Mouse (Mus musculus) forebrain, embryonic 14.5 days (tissue): ENCODE data around the gene Tspo2. TPM values are rescaled to one million over a fixed set of nuclear protein-coding genes. Genes with fewer than 3 reads are reported as not detected.
A peak's percentile ranks its signal among the peaks of the same experiment; 100 is the strongest.

Source experiments
- ATAC-seq: fragments of 200-750 bp; cut with Nextera tagmentation; 2 replicates; pipeline ENCODE4 v1.8.0; 2017; ENCODE audit warnings: mild to moderate bottlenecking, moderate library complexity
- DNase-seq: peaks from one replicate; pipeline ENCODE4 v3.0.0-alpha.2; 2015; ENCODE audit warnings: low spot score
- H3K27ac ChIP-seq: fragments of 300-500 bp; sonication (generic); 2 replicates; pipeline ENCODE4 v1.5.1; 2014; ENCODE audit warnings: low read depth, mild to moderate bottlenecking, control low read depth, low read length, moderate library complexity
- H3K27me3 ChIP-seq: fragments of 300-500 bp; sonication (generic); replicated peaks from 2 replicates; pipeline ENCODE4 v1.6.1; 2014; ENCODE audit warnings: low read length, control low read depth, mixed read lengths; ENCODE audit not compliant: control insufficient read depth, insufficient read depth
- H3K36me3 ChIP-seq: fragments of 300-500 bp; sonication (generic); 2 replicates; pipeline ENCODE4 v1.6.1; 2014; ENCODE audit warnings: low read length, control low read depth; ENCODE audit not compliant: control insufficient read depth, insufficient read depth
- H3K4me1 ChIP-seq: fragments of 300-500 bp; sonication (generic); 2 replicates; pipeline ENCODE4 v1.6.1; 2014; ENCODE audit warnings: antibody characterized with exemption, low read length, control low read depth; ENCODE audit not compliant: control insufficient read depth, insufficient read depth
- H3K4me2 ChIP-seq: fragments of 300-500 bp; sonication (generic); 2 replicates; pipeline ENCODE4 v1.6.1; 2014; ENCODE audit warnings: mild to moderate bottlenecking, control low read depth, low read length
- H3K4me3 ChIP-seq: fragments of 300-500 bp; sonication (generic); 2 replicates; pipeline ENCODE4 v1.5.1; 2014; ENCODE audit warnings: low read depth, low read length, control low read depth
- H3K9ac ChIP-seq: fragments of 300-500 bp; sonication (generic); 2 replicates; pipeline ENCODE4 v1.6.1; 2014; ENCODE audit warnings: mild to moderate bottlenecking, low read length, control low read depth, moderate library complexity
- H3K9me3 ChIP-seq: fragments of 300-500 bp; sonication (generic); replicated peaks from 2 replicates; pipeline ENCODE4 v1.6.1; 2016; ENCODE audit warnings: low read length, control low read depth, mixed read lengths; ENCODE audit not compliant: control insufficient read depth
- WGBS: fragments of 180-500 bp; shearing (Covaris S2); extraction: QIAGEN DNeasy Blood & Tissue Kit; methylation state at CpG from one replicate; pipeline ENCODE4 v1.1.7; 2014; 5-methylcytosine and 5-hydroxymethylcytosine counted together
- polyA plus RNA-seq: library from polyadenylated mRNA; unstranded; fragments of >200 nt; fragmentation: Nextera tagmentation; extraction: Ambion mirVana; gene quantifications from 2 replicates; pipeline ENCODE4 v1.2.1, GENCODE M21; 2014

The Tspo2 gene
- polyA plus RNA-seq, 1 experiment from 2014 or later = 1.6 TPM

- H3K9ac ChIP-seq = no peak overlapping the region
- H3K36me3 ChIP-seq = no peaks in the 10 kb centered on the region
- WGBS = 71% methylated on average over 5 of the region's 5 CpGs
- no peaks in the 10 kb centered on the region for H3K9me3 ChIP-seq
- H3K4me2 ChIP-seq = no peak overlapping the region
- no peak overlapping the region for H3K4me3 ChIP-seq
- peaks cover 6% of the 10 kb centered on the region; the same call in 1 of the 2 replicates for H3K4me1 ChIP-seq
- H3K27ac ChIP-seq = no peak overlapping the region
- DNase-seq (no peak), ATAC-seq (no peak)
- H3K27me3 ChIP-seq = no peaks in the 10 kb centered on the region
These were observed 20.9 kb downstream of the Tspo2 start for GRCm38 (mm10) chr17:48430394-48430793.

DNA sequence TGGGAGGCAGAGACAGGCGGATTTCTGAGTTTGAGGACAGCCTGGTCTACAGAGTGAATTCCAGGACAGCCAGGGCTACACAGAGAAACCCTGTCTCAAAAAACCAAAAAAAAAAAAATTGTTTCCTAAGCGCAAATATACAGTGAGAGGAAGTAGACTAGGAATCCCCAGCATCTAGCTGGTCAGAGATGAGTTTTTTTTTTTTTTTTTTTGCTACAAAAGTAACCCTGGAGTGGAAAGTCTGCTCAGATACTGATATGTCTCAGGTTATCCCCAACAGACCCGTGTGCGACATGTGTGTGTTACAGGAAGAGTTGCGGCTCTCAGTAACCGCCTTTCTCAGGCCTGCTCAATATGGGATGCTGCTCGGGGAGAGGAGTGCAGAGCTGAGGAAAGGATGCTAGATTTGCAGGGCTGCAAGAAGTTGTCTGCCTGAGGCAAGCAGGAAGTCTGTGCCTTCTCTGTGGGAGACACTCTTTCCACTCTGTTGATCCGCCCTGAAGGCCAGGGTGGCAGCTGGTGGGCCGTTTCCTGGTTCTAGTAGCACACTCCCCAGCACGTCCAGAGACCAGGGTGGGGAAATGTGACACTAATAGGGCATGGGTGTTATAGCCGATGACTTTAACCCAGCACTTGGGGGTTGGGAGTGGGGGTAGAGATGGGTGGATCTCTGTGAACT is 23.3 kb downstream of the Tspo2 start:
- no peaks in the 10 kb centered on the region for H3K27me3 ChIP-seq
- no peak overlapping the region for H3K27ac ChIP-seq
- H3K36me3 ChIP-seq = no peaks in the 10 kb centered on the region
- H3K9me3 ChIP-seq = no peaks in the 10 kb centered on the region
- ATAC-seq = no peak
- no peak overlapping the region for H3K4me2 ChIP-seq
- DNase-seq = no peak
- no peak overlapping the region for H3K9ac ChIP-seq
- peaks cover 6% of the 10 kb centered on the region; the same call in 1 of the 2 replicates for H3K4me1 ChIP-seq
- H3K4me3 ChIP-seq = no peak overlapping the region
- 77% methylated on average over 11 of the region's 11 CpGs for WGBS

- no peak for ATAC-seq
- no peak overlapping the region for H3K9ac ChIP-seq
- no peaks in the 10 kb centered on the region for H3K27me3 ChIP-seq
- no peaks in the 10 kb centered on the region for H3K36me3 ChIP-seq
- H3K9me3 ChIP-seq = no peaks in the 10 kb centered on the region
- H3K4me2 ChIP-seq = no peak overlapping the region
- no peak overlapping the region for H3K4me3 ChIP-seq
- peaks cover 6% of the 10 kb centered on the region; the same call in 1 of the 2 replicates for H3K4me1 ChIP-seq
- H3K27ac ChIP-seq = no peak overlapping the region
- WGBS = 74% methylated on average over 13 of the region's 13 CpGs
- no peak for DNase-seq
These were observed 24.2 kb downstream of the Tspo2 start for GRCm38 (mm10) chr17:48426991-48427750.

GRCm38 (mm10) chr17:48425823-48426612 is 25.3 kb downstream of the Tspo2 start:
- Histone ChIP-seq H3K4me2 (no peak overlapping the region), H3K4me3 (no peak overlapping the region), H3K9me3 (no peaks in the 10 kb centered on the region), H3K27me3 (no peaks in the 10 kb centered on the region), H3K27ac (no peak overlapping the region), H3K4me1 (peaks cover 6% of the 10 kb centered on the region; the same call in 1 of the 2 replicates), H3K9ac (no peak overlapping the region), H3K36me3 (no peaks in the 10 kb centered on the region)
- 27% methylated on average over 9 of the region's 9 CpGs for WGBS
- ATAC-seq = no peak
- peak; percentile 24 for DNase-seq

GRCm38 (mm10) chr17:48424237-48424636 is 27.1 kb downstream of the Tspo2 start:
- DNase-seq (no peak), ATAC-seq (no peak)
- Histone ChIP-seq H3K4me3 (no peak overlapping the region), H3K4me1 (peaks cover 6% of the 10 kb centered on the region; the same call in 1 of the 2 replicates), H3K4me2 (no peak overlapping the region), H3K27ac (no peak overlapping the region), H3K9me3 (no peaks in the 10 kb centered on the region), H3K36me3 (no peaks in the 10 kb centered on the region), H3K9ac (no peak overlapping the region), H3K27me3 (no peaks in the 10 kb centered on the region)
- 71% methylated on average over 9 of the region's 9 CpGs for WGBS

- H3K27ac ChIP-seq = no peak overlapping the region
- 49% methylated on average over 2 of the region's 2 CpGs for WGBS
- peaks cover 37% of the 10 kb centered on the region for H3K36me3 ChIP-seq
- DNase-seq (no peak), ATAC-seq (no peak)
- H3K4me3 ChIP-seq = no peak overlapping the region
- no peaks in the 10 kb centered on the region for H3K4me1 ChIP-seq
- H3K27me3 ChIP-seq = no peaks in the 10 kb centered on the region
- H3K9ac ChIP-seq = no peak overlapping the region
- no peak overlapping the region for H3K4me2 ChIP-seq
- no peaks in the 10 kb centered on the region for H3K9me3 ChIP-seq
These were observed 31.8 kb downstream of the Tspo2 start for GRCm38 (mm10) chr17:48419571-48419970.

DNA sequence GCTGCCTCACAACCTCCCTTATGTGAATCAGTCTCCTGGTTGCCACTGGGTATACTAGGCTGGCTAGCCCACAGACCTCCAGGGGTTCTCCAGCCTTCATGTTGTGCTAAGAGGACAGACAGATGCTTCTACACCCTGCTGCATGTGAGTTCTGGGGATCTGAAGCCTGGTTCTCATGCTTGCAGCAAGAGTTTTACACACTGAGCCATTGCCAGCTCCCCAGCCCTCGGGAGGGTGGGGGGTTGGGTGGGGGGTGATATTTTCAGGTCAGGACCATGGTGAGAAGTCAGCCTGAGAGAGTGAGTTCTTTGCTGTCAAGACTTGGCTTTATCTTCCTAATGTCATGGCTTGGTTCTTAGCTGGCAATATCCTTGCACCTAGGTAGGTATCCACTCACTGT is 32.5 kb downstream of the Tspo2 start:
- WGBS = 85% methylated on average over 1 of the region's 1 CpGs
- Histone ChIP-seq H3K27me3 (no peaks in the 10 kb centered on the region), H3K4me2 (no peak overlapping the region), H3K36me3 (peaks cover 42% of the 10 kb centered on the region), H3K9ac (no peak overlapping the region), H3K4me1 (no peaks in the 10 kb centered on the region), H3K4me3 (no peak overlapping the region), H3K27ac (no peak overlapping the region), H3K9me3 (no peaks in the 10 kb centered on the region)
- ATAC-seq (no peak), DNase-seq (no peak)

DNA sequence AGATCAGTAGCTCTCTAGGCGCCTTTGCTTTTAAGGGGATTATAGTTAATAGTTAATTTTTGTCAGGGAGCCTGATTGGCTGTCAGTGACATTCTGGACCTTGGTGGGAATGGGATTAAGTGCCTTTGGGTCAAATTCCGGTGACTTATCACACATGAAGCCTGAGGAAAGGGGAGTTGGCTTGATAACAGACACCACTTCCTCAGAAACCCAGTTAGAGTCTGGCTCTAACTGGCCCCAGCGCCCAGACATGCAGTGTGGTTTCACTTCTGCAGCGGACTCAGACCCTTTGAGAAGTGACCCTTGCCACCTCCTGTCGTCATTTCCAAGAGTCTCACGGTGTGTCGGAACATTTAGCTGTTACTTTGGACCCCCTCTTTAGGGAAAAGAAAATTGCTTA is 33.1 kb downstream of the Tspo2 start:
- Histone ChIP-seq H3K4me1 (no peaks in the 10 kb centered on the region), H3K27me3 (no peaks in the 10 kb centered on the region), H3K36me3 (peaks cover 42% of the 10 kb centered on the region), H3K4me2 (no peak overlapping the region), H3K9me3 (no peaks in the 10 kb centered on the region), H3K4me3 (no peak overlapping the region), H3K27ac (no peak overlapping the region), H3K9ac (no peak overlapping the region)
- DNase-seq (no peak), ATAC-seq (no peak)
- 90% methylated on average over 7 of the region's 7 CpGs for WGBS
